Mouse (Mus musculus) liver, embryonic 14.5 days (tissue): ENCODE measurements around the gene Gjb1.
A peak's percentile ranks its signal among the peaks of the same experiment; 100 is the strongest.

Experiments used
- CTCF ChIP-seq: IDR thresholded peaks from 2 replicates; pipeline ENCODE4 v1.5.1; 2016; ENCODE audit warnings: antibody characterized with exemption, low read depth, control low read depth
- EP300 ChIP-seq: IDR thresholded peaks from 2 replicates; pipeline ENCODE4 v1.6.1; 2016; ENCODE audit warnings: antibody characterized with exemption, low read depth

DNA sequence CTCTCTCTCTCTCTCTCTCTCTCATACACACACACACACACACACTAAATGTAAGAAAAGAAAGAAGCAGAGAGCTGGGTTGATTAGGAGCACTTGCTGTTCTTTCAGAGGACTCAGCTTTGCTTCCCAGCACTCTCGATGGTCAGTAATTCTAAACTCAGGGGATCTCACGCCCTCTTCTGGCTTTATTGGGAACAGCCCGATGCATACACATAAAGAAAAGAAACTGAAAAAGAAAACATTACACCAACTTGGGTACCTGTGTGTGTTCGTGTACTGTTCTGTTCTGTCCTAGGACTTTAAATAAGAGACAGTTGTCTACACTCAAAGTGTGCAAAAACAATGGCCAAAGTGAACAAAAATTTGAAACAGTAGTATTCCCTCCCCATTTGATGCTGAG, 37.5 kb upstream of the Gjb1 start:
- TF ChIP-seq CTCF, result peak; percentile 16; the same call in 1 of the 2 replicates
- TF ChIP-seq EP300, result no peak
